Mouse (Mus musculus): ENCODE data around the gene Clca1. TPM values are rescaled to one million over a fixed set of nuclear protein-coding genes. Genes with fewer than 3 reads are reported as not detected.

Gene Clca1
- total RNA-seq, 2 experiments from 2014 or later: not detected

GRCm38 (mm10) chr3:144966074-144966473 lies 66.5 kb downstream of the Clca1 start:
- intact Hi-C loops (cut with DNase I): no loop called here
- no peak for DNase-seq (ENCODE audit: low spot score)

Other genes with a start within 250 kb of the Clca1 start
- under 1 TPM; 0.10 to 0.22 TPM for gene Clca3a2, start 213.3 kb downstream of the Clca1 start, total RNA-seq (2021)
- not detected for gene Clca3b, start 183.4 kb downstream of the Clca1 start, total RNA-seq (2021)
- gene Clca4b, start 100.2 kb downstream of the Clca1 start, total RNA-seq (2021): not detected
- gene Clca4a, start 57.7 kb downstream of the Clca1 start, total RNA-seq (2021): not detected
- gene Clca2, start 66.7 kb upstream of the Clca1 start, total RNA-seq (2021): under 1 TPM; 0.05 to 0.28 TPM
- 10 to 100 TPM; 10.0 to 10.8 TPM for gene Odf2l, start 85.8 kb upstream of the Clca1 start, total RNA-seq (2021)